Mouse (Mus musculus): Measurements from ENCODE around the gene BC051665. TPM values are rescaled to one million over a fixed set of nuclear protein-coding genes. Genes with fewer than 3 reads are reported as not detected.
A peak's percentile ranks its signal among the peaks of the same experiment; 100 is the strongest.

The BC051665 gene
- total RNA-seq (2022): not detected

DNA sequence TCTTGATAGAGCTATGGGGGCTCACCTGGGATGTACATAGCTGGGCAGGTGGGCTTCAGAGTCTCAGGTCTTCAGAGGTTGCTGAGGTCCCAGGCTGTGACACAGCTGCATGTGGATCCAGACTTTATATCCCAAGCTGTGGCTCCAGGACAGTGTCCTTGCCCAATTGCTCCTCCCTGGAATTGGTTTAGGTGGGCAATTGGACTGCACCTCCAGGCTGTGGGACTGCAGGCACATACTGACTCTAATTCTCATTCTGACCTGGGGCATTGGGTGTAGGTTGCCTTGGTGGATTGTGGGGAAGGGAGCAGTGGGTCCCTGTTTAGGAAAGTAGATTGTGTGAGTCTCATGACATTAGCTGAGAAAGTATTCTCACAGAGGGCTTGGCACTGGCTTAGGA, at the start of gene BC051665:
BC051665 (minus strand) TSS at position 101 of the 400 bp plus-strand sequence.
- no peak for DNase-seq

DNA sequence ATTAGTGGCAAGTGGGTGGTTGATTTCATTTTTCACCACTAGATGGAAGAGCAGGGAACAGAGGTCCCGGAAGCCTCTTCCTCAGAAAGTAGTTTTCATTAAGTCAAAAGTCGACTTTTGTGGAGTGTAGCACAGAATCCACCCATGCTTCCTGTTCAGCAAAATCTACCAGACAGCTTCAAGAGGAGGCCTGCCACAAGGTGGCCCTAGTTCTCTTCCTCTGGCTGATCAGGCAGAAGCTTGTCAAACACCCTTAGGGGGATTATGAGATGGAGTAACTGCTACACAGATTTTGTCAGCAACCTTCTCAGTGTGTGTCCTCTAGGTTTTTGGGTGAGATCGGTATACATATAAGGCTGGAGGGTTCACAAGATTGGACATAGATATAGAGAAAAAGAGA, 39.9 kb upstream of the BC051665 start:
- peak; percentile 7 for DNase-seq

DNA sequence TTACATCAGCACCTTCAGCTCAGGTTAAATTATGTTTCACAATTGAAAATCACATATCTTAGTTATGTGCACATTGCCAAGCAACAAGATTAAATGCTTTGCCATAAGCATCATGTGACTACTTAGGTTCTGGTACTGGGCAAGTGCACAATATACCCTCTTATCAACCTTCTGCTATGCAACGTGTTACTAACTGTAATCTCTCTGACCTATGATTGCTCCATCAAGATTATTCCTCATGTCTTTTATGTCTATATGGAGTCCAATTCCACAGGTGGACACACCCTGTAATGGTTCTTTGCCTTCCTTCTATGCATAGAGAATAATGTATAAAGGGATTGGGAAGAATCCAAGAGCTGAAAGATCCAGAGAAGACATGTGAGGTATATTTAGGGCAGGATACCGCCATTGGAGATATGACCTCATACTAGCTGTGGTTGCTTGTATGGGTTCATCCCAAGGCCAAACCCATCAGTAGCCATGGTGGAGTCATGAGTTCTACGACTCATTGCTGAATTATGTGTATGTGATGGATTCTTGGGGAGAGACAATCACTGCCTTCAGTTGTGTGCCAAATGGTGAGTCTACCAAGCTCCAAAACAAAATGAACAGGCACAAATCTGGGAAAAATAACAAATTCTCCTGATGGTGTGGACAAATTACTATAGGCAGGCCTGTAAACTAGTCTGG, 34.5 kb upstream of the BC051665 start:
- DNase-seq: no peak

DNA sequence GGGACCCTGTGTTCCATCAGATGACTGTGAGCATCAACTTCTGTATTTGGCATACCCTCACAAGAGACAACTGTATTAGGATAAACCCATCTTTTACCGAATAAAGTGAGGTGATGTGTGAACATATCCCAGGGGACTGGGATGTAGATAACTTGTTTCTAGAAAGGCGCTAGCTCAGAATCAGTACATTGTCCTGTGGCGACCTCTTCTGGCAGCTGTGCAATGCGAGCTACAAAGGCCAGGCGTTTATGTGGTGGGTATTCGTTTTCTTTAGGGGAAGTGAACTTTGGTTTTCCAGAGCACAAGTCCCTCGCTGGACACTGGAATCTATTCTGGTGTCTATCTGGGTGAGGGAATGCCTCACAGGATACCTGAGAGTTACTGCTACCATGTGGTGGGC, 33.3 kb upstream of the BC051665 start:
- DNase-seq: no peak

DNA sequence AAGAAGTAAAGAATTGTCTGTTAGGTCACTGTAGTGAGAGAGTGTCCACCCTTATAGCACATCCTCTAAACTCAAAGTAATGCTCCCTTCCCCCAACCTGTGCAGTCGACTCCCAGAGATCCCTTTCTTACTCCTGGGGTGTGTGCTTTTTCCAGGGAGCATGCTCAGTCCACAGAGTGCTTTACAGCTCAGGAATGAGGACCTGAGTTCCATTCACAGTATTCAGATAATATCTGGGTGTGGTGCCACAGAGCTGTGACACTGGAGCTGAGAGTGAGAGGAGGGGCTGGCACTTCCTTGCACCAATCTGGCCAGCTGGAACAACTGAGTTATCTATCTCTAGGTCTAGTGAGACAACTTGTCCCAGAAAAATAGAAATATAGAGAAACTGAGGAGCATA, 27.6 kb upstream of the BC051665 start:
- DNase-seq: no peak

DNA sequence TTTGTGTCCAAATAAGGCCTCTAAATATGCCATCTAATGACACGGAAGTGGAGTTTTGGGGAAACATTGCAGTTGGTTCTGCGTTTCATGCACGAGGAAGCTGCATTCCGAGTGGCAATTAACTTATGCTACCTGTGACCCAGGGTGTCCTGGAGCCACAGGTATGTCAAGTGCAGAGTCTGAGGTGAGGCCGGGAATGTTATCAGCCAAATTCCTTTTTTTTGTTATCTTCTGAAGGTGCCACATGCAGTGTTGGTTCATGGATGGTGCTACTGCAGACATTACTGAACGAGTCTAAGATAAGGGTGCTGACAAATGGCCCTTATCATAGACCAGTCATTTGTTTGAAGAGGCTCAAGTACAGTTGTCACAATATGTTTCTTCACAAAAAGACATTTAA, 26.6 kb upstream of the BC051665 start:
- DNase-seq: no peak

DNA sequence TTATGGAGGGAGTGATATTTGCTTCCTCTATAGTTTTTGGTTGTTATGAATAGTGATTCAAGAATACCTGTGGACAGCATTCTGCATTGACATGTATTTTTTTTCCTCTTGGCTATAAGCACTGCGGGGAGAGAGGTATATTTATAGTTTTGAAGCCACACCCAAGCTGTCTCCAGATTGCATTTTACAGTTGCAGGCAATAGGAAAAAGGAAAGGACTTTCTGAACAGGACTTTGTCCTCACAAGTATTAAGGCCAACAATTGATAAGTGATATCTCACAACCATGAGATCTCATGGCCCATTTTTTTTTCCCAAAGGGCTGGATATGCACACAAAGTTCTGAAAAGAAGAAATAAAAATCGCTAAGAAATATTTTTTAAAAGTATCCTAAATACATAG, 23.5 kb upstream of the BC051665 start:
- DNase-seq: no peak

DNA sequence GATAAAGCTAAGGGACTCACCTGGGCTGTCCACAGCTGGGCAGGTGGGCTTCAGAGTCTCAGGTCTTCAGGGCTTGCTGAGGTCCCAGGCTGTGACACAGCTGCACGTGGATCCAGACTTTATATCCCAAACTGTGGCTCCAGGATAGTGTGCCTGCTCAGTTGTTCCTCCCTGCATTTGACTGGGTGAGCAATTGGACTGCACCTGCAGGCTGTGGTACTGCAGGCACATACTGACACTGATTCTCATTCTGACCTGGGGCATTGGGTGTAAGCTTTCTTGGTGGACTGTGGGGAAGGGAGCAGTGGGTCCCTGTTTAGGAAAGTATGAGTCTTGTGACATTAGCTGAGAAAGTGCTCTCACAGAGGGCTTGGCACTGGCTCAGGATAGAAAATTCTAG, 16.6 kb upstream of the BC051665 start, which contains the start of gene Ctsll3:
Ctsll3 (minus strand) TSS at position 101 of the 400 bp plus-strand sequence.
- no peak for DNase-seq

DNA sequence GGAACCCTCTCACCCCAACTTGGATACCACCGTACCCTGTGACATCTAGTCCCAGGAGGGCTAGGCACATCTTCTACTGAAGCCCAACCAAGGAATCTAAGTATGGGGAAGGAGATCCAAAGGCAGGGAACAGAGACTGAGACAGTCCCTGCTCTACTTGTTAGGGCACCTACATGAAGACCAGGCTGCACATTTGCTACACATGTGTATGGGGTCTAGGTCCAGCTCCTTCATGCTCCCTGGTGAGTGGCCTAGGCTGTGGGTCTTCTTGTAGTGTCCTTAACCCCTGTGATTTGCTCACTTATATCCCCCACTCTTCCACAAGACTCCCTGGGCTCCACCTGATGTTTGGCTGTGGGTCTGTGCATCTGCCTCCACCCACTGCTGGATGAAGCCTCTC, 3.3 kb upstream of the BC051665 start:
- no peak for DNase-seq

DNA sequence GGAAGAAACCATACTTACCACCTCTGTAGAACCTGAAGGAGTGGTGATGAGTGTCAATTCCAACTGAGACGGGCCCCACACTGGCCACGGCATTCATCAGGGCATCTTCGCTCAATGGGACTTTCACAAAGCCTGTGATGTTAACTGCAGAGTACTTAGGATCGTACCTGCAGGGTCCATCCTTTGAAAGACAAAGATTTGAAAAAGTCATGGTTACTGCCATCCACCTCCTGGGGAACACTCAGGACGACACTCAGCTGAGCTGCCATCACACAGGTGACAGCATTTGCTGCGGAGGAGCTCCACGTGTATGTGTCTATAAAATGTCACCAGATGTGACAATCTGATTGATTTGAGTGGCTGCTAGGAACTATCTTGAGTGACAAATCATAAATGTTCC, 2.9 kb downstream of the BC051665 start:
- DNase-seq: no peak

DNA sequence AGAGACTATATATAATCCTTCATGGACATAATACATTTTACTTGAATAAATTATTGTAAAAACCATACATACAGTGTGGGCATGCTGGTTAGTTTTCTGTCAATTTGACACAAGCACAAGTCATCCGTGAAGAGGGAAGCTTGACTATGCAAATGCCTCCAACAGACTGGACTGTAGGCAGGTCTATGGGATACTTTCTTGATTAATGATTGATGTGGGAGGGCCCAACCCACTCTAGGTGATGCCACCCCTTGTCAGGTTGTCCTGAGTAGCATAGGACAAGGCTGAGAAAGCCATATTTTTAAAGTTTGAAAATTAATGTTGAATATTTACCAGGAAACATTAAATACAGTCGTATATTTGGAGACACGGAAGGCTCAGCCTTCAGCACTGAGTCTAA, 5.6 kb downstream of the BC051665 start:
- no peak for DNase-seq

DNA sequence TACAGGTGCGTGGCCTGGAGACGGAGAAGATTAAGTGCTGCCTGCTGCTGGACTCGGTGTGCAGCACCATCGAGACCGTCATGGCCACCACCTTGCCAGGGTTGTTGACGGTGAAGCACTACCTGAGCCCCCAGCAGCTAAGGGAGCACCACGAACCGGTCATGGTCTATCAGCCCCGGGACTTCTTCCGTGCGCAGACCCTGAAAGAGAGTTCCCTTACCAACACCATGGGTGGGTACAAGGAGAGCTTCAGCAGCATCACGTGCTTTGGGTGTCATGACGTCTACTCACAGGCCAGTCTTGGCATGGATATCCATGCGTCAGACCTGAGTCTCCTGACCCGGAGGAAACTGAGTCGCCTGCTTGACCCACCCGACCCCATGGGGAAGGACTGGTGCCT, 25.0 kb downstream of the BC051665 start:
- no peak for DNase-seq

DNA sequence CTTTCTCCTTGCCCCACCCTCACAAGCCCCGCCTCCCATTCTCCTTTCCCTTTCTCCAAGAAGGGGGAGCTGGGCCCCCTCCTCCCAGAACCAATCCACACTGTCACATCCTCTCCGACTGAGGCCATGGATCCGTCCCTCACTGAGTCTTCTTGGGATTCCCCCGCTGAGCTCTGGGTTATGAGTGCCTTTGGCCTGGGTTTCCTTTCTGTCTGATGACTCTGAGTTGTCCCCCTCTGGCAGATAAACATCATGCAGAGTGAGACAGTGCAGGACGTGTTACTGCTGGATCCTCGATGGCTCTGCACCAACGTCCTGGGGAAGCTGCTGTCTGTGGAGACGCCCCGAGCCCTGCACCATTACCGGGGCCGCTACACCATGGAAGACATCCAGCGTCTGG, 25.8 kb downstream of the BC051665 start:
- DNase-seq: no peak

DNA sequence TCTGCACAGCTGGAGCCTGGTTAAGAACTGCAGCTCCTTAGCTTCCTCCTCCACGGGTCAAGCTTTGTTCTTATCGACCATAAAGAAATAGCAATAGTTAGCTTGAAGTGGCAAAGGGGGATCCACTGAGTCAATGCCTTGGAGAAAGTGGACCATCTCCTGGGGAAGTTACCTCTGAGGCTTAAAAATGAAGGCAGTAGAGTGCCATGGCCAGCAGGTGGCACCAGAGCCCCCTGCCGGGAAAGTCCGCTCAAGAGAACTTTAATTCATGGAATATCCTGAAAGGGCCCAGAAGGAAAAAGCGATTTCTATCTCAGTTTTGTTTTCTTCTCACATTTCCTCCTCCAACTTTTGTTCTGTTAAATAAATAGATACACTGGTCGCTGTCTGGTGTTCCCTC, 27.0 kb downstream of the BC051665 start:
- DNase-seq: no peak

DNA sequence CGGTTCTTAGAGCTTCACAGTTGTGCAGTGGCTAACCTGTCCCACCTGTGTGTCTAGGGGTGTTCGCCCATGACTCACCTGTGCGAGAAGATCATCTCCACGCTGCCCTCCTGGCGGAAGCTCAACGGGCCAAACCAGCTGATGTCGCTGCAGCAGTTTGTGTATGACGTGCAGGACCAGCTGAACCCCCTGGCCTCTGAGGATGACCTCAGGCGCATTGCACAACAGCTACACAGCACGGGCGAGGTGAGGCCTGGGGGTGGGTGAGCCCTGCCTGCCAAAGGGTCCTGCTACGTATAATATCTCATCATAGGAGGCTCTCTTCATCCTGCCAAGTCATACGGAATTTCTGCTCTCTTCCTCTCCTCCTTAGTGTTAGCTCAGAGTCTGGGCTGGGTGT, 28.9 kb downstream of the BC051665 start:
- DNase-seq: no peak

DNA sequence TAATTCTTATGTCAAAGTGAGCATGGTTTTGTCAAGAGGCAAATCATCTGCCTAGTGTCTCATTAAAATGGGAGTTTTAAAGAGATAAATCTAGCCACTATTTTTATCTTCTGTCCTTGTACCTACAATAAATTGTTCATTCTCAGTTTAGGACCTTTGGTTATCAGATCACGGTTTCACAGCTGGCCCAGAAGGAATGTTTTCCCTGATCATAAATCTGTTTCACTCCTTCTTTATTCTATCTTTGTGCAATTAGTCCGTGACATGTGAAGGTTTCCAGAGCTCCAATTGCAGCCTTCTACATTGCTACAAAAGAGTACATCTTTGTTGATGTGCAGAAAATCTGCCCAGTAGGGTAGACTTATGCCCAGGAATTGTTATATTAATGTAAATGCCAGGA, 30.9 kb downstream of the BC051665 start:
- no peak for DNase-seq

DNA sequence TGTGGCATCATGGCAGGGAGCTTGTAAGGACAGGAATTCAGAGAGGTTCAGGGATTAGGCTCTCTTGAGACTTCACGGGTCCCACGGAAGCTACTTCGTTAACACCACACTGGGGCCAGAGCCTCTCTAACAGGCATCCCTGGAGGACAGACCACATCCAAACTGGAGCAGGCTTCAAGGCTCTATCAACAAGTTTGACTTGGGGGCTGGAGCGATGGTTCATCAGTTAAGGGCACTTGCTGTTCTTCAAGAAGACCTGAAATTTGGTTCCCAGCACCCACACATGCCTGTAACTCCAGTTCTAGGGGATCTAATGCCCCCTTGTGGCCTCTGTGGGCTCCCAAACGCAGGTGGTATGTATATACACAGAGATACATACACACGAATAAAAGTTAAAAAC, 32.9 kb downstream of the BC051665 start:
- no peak for DNase-seq

DNA sequence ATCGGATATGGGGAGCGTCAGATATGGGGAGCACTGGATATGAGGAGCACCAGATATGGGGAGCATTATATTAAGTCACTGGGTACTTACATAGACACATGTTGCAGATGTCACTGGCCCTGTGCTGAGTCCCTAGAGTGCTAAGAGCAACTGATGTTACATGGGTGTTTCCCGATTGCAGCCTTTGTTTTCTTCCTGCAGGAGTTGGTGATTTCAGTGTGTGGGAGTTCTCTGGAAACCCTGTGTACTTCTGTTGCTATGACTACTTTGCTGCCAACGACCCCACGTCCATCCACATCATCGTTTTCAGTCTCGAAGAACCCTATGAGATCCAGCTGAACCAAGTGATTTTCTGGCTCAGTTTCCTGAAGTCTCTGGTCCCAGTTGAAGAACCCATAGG, 35.2 kb downstream of the BC051665 start:
- DNase-seq: no peak

DNA sequence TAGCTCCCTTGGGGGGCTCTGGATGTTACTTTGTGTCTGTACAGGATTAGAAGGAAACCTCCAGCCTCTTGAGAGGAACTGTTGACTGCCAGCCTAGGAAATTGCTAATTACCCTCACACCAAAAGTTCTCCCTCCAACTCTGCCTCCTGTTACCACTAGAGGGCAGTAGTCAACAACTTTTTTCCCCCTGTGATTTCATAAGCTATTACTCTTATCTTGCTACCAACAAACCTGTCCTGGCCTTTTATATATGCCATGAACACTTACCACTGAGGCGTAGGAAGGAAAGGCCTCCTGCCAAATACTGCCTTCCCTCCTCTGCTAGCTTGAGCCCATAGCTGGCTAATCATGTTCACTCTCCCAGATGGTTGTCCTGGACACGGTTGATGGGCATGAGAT, 37.6 kb downstream of the BC051665 start:
- no peak for DNase-seq

DNA sequence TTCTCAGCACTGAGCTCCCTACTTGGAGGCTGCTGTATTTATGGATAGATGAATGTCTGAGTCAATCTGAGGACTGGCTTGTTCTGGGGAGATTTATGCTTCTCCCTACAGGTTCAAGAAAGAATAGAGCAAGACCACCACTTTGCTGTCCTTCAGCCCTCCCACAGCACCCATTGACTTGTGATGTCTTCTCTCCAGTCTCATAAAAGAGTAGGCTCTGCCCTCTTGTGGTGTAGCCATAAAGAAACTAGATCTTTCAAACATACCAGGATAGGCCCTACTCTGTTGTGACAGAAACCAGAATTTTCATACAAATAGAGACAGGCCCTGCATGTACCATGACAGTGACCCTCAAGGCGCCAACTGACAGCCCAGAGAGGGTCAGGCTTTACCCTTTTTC, 39.0 kb downstream of the BC051665 start:
- DNase-seq: no peak

DNA sequence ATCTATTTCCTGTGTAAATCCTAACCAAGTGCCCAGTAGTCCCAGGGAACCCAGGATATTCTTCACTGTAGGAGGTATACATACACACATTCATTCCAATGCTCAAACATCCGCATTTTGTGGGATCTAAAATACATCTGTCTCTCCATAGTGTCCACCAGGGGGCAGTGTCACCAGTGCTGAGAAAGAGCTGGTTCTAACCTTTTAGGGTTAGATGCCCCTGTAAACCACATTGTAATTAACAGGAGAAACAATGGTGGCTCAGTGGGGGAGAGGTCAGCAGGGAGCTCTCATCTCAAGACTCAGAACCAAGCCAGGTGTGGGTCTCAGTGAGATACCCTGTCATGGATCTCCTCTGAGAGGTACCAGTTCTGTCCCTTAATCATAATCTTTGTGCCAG, 39.9 kb downstream of the BC051665 start:
- DNase-seq: no peak

DNA sequence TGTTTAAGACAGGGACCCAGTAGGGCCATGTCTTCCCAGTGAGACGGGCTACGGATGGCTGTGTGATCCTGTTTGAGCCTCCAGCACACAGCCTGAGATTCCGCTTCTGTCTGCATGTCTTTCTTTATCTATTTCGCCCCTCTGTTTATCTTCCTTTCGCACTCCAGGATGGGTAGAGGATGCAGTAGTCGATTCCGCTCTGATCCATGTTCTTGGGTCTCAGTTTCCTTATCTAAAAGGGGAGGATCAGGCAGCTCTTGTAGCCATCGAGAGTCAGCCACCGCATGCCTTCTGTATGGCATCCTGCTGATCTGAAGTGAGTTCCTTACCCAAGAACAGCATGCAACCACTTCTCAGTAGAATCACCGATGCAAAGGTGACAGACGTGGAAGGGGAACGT, 40.8 kb downstream of the BC051665 start:
- no peak for DNase-seq

DNA sequence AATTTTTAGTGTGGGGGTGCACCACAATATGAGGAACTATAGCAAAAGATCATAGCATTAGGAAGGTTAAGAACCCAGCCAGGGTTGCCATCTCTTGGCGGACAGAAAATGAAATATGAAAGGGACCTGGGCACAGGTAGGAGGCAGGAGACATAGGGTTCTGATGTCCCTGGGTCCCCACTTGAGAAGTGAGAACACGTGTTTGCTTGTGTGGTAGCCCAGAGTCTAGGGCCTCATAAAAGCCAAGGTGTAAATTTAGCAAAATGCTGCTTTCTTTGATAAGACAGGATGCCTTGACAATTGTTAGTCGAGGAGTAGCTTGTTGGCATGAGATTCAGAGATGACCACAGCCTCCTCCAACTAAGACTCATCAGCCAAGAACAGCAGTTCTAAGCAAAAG, 41.4 kb downstream of the BC051665 start:
- DNase-seq: no peak

DNA sequence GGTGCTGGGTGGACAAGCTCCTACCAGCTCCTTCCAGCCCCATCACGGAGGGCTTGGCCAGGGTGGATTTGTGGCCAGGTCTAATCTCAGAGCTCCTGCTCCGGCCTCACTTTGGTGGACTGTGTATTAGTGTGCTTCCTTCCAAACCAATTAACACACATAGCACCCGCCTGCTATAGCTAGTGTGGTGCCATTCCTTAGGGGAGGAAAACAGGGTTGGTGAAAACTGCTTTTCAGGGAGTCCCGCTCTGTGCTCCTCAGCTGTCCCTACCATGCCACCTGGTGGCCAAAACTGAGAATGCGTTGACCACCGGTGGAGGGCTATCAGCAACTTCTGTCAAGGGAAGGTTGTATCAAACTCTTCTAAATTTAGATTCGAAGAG, 42.1 kb downstream of the BC051665 start:
- DNase-seq: peak; percentile 70

DNA sequence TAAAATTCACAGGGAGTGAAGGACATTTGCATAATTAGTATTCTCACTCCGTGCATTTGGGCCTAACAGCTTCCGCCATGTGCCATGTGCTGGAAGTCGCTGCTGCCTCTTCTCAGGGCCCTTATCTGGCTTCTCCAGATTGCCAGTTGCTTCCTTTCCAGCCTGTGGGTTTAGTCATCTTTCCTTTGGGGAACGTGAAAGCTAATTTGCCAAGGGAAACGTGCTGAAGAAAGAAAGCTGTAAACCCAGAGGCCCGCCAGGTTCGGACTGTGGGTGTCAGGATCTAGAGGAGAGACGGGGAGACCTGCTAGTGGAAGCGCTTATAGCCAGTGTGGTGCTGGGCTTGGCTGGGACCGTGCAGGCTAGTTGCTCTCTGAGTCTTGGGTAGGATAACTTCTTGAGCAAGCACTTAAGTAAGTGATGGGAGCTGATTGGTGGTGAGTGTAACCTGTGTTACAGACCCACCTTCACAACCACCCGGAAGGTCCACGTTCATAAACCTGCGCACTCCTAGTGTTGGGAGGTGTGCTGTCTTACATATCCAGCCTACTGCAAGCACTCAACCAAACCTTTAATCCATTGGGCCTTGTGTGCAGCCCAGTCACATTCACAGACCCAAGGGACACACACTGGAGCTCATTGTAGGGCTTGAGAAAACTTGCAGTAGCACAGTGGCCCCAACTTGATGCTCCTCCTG, 42.6 kb downstream of the BC051665 start:
- no peak for DNase-seq

Data from adrenal gland, adult 8-10 months (tissue).